ENCODE assay signal across 8 mouse cellular contexts in the genomic region with DNA sequence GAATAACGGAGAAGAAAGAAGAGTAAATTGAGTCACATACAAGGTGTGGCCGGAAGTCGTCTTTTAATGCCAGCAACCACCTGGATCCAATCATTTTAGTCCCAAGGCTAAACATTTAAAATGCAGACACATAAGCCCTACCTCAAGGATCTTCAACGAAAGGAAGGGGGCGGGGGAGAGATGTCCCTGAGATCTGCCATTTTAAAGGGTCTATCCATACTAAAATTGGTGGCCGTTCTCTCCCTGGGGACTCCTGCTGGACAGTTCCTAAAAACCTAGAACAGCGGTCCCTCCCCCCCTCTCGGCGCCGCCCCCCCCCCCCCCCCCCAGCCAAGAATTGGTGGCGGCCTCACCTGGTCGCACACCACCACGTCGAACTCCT. TPM values are rescaled to one million over a fixed set of nuclear protein-coding genes. Genes with fewer than 3 reads are reported as not detected.
DNase-seq lines count a peak whose midpoint lies in the region; ATAC-seq and TF ChIP-seq lines count a peak whose summit lies in the region.

No protein-coding gene starts in this region.

- DNase-seq in heart, adult 8-10 months (ENCODE audit: low spot score) = peak; percentile 4
- no peak for DNase-seq in heart, adult 11 months
- peak; percentile 61 for DNase-seq in MEL (ENCODE audit: low read depth, low spot score)
- no peak for DNase-seq in thymus, postnatal 25 days

- WGBS in forebrain, embryonic 15.5 days = 3% methylated on average over 11 of the region's 14 CpGs
- 4% methylated on average over 8 of the region's 14 CpGs for WGBS in liver, embryonic 12.5 days (ENCODE audit: insufficient replicate concordance)
- WGBS in olfactory bulb, adult 2 months = 3% methylated on average over 12 of the region's 14 CpGs

- no peak for TF ChIP-seq CTCF in MEL (IDR thresholded peaks at IDR 0.05 in 2 of 3, conservative IDR thresholded peaks at IDR 0.05 in 1 of 3; ENCODE audit: control insufficient read depth in 1 of 3, insufficient read depth in 1 of 3, low read depth in 2 of 3, low read length in 3 of 3, poor library complexity in 1 of 3, severe bottlenecking in 1 of 3)
- TF ChIP-seq CTCF in olfactory bulb, adult 2 months (IDR thresholded peaks at IDR 0.05; ENCODE audit: insufficient read depth, low read depth, low read length) = no peak

- peak overlapping the region; percentile 74 to 87 for H3K4me3 ChIP-seq in MEL (ENCODE audit: control insufficient read depth in 1 of 2, insufficient read depth in 1 of 2, low read depth in 2 of 2, low read length in 2 of 2)
- H3K4me3 ChIP-seq in forebrain, embryonic 15.5 days = peak overlapping the region; percentile 76
- H3K4me3 ChIP-seq in liver, embryonic 12.5 days = peak overlapping the region; percentile 89
- peak overlapping the region; percentile 70 for H3K4me3 ChIP-seq in olfactory bulb, adult 2 months (ENCODE audit: insufficient read depth, low read depth, low read length)

- H3K79me2 ChIP-seq in MEL (ENCODE audit: control insufficient read depth, insufficient read depth, low read length, poor library complexity) = peaks cover 45% of the 10 kb centered on the region

- H3K9me3 ChIP-seq in MEL (replicated peaks; ENCODE audit: insufficient read depth, low read length) = no peaks in the 10 kb centered on the region
- H3K9me3 ChIP-seq in forebrain, embryonic 15.5 days = no peaks in the 10 kb centered on the region
- H3K9me3 ChIP-seq in liver, embryonic 12.5 days (replicated peaks) = peaks cover 1% of the 10 kb centered on the region; the same call in 1 of the 2 replicates

- TF ChIP-seq POLR2A in MEL (IDR thresholded peaks at IDR 0.05; ENCODE audit: control insufficient read depth in 1 of 2, insufficient read depth in 1 of 2, low read depth in 1 of 2, low read length in 2 of 2, poor library complexity in 1 of 2) = no peak
- TF ChIP-seq POLR2A in olfactory bulb, adult 2 months (IDR thresholded peaks at IDR 0.05; ENCODE audit: insufficient read depth, low read depth, low read length) = no peak

- peak; percentile 24 for ATAC-seq in forebrain, embryonic 15.5 days (replicated peaks)
- no peak for ATAC-seq in liver, embryonic 12.5 days
- ATAC-seq in megakaryocyte-erythroid progenitor cell, adult 5-6 weeks (replicated peaks; ENCODE audit: low FRiP score, low TSS enrichment, poor library complexity, severe bottlenecking) = no peak

- no peak for TF ChIP-seq RAD21 in MEL (IDR thresholded peaks at IDR 0.05; ENCODE audit: low read depth, low read length)

- H3K36me3 ChIP-seq in MEL (ENCODE audit: control insufficient read depth in 1 of 2, insufficient read depth in 2 of 2, low read length in 2 of 2) = peaks cover 11 to 22% of the 10 kb centered on the region in 2 experiments
- peaks cover 50% of the 10 kb centered on the region for H3K36me3 ChIP-seq in forebrain, embryonic 15.5 days
- peaks cover 66% of the 10 kb centered on the region for H3K36me3 ChIP-seq in liver, embryonic 12.5 days

- peak overlapping the region; percentile 76 for H3K27ac ChIP-seq in MEL (ENCODE audit: control insufficient read depth, low read depth, low read length)
- H3K27ac ChIP-seq in forebrain, embryonic 15.5 days (replicated peaks) = peak overlapping the region; percentile 99
- peak overlapping the region; percentile 92 for H3K27ac ChIP-seq in liver, embryonic 12.5 days
- no peak overlapping the region for H3K27ac ChIP-seq in olfactory bulb, adult 2 months (ENCODE audit: insufficient read depth, low read depth, low read length)

- no peak for TF ChIP-seq EP300 in MEL (IDR thresholded peaks at IDR 0.05; ENCODE audit: low read depth in 1 of 2, low read length in 2 of 2)

- H3K27me3 ChIP-seq in MEL (ENCODE audit: control insufficient read depth in 1 of 2, insufficient read depth in 2 of 2, low read length in 2 of 2) = no peaks in the 10 kb centered on the region
- no peaks in the 10 kb centered on the region for H3K27me3 ChIP-seq in forebrain, embryonic 15.5 days
- H3K27me3 ChIP-seq in liver, embryonic 12.5 days (replicated peaks) = no peaks in the 10 kb centered on the region

- peak overlapping the region; percentile 82 for H3K4me2 ChIP-seq in forebrain, embryonic 15.5 days (replicated peaks)
- H3K4me2 ChIP-seq in liver, embryonic 12.5 days = peak overlapping the region; percentile 89

- H3K9ac ChIP-seq in MEL (ENCODE audit: control insufficient read depth, low read depth, low read length, poor library complexity, severe bottlenecking) = peak overlapping the region; percentile 86
- H3K9ac ChIP-seq in forebrain, embryonic 15.5 days (replicated peaks) = peak overlapping the region; percentile 92
- peak overlapping the region; percentile 86 for H3K9ac ChIP-seq in liver, embryonic 12.5 days

- peaks cover 4 to 9% of the 10 kb centered on the region in 2 experiments; a peak in 3 of 4 replicates for H3K4me1 ChIP-seq in MEL (ENCODE audit: control insufficient read depth in 1 of 2, insufficient read depth in 2 of 2, low read length in 2 of 2)
- H3K4me1 ChIP-seq in forebrain, embryonic 15.5 days = peaks cover 21% of the 10 kb centered on the region
- H3K4me1 ChIP-seq in liver, embryonic 12.5 days = peaks cover 26% of the 10 kb centered on the region
- peaks cover 2% of the 10 kb centered on the region; the same call in 1 of the 2 replicates for H3K4me1 ChIP-seq in olfactory bulb, adult 2 months (ENCODE audit: control insufficient read depth, insufficient read depth, low read length)

TF ChIP-seq in MEL, 35 proteins besides CTCF, POLR2A, EP300 and RAD21:
- 0 out of 2 replicates have a peak, but pooled peaks have one; percentile 50 for TF ChIP-seq SIN3A (IDR thresholded peaks at IDR 0.05; ENCODE audit: low read length)
- no peak for TF ChIP-seq ZKSCAN1 (IDR thresholded peaks at IDR 0.05; ENCODE audit: low read depth, low read length)

RNA-seq across cellular contexts. Expression of gene Alg2, which starts 0.6 kb away (rescaled TPM):
- 1 to 10 TPM; 5.5 to 6.7 (median 5.7) TPM for total RNA-seq in heart, adult 8-10 months (2022)
- total RNA-seq in MEL (2012; rRNA removed) = 10.1 and 11.6 TPM in 2 replicates
- polyA plus RNA-seq in MEL (2012; ENCODE audit: insufficient read depth in 1 of 2, insufficient read length in 2 of 2, low read depth in 1 of 2, low replicate concordance in 2 of 2, missing spikeins in 1 of 2) = 10 to 100 TPM; 31.3 to 48.1 TPM
- 192 and 207 TPM in 2 replicates for polyA plus RNA-seq in forebrain, embryonic 15.5 days (2015; fragmentation: Nextera tagmentation; extraction: Ambion mirVana)
- polyA plus RNA-seq in liver, embryonic 12.5 days (2016; fragmentation: Nextera tagmentation; extraction: Ambion mirVana) = 25.3 and 26.0 TPM in 2 replicates
- polyA plus RNA-seq in olfactory bulb, adult 2 months (2012; ENCODE audit: insufficient read depth, insufficient read length, low replicate concordance, missing spikeins) = not detected in 2 replicates
- 28.0 and 28.5 TPM in 2 replicates for total RNA-seq in megakaryocyte-erythroid progenitor cell, adult 5-6 weeks (2014; fragmentation: Nextera tagmentation)
- 15.6 and 18.3 TPM in 2 replicates for total RNA-seq in megakaryocyte-erythroid progenitor cell, adult 5-6 weeks (2017)

RNA-seq across cellular contexts. Expression of gene Sec61b, which starts 0.9 kb away (rescaled TPM):
- total RNA-seq in heart, adult 8-10 months (2022) = 10 to 100 TPM; 19.1 to 25.0 (median 19.2) TPM
- total RNA-seq in MEL (2012; rRNA removed) = 538 and 557 TPM in 2 replicates
- 100 to 1,000 TPM in 1 of 2 experiments, not detected in 1; 329 TPM for polyA plus RNA-seq in MEL (2012; ENCODE audit: insufficient read depth in 1 of 2, insufficient read length in 2 of 2, low read depth in 1 of 2, low replicate concordance in 2 of 2, missing spikeins in 1 of 2)
- 256 and 269 TPM in 2 replicates for polyA plus RNA-seq in forebrain, embryonic 15.5 days (2015; fragmentation: Nextera tagmentation; extraction: Ambion mirVana)
- 262 and 268 TPM in 2 replicates for polyA plus RNA-seq in liver, embryonic 12.5 days (2016; fragmentation: Nextera tagmentation; extraction: Ambion mirVana)
- not detected in 2 replicates for polyA plus RNA-seq in olfactory bulb, adult 2 months (2012; ENCODE audit: insufficient read depth, insufficient read length, low replicate concordance, missing spikeins)
- 209 and 292 TPM in 2 replicates for total RNA-seq in megakaryocyte-erythroid progenitor cell, adult 5-6 weeks (2014; fragmentation: Nextera tagmentation)
- total RNA-seq in megakaryocyte-erythroid progenitor cell, adult 5-6 weeks (2017) = 189 and 247 TPM in 2 replicates

Comparison
In these comparisons a context has a peak if more than half of its experiments do, and no peak if none do; other contexts are left out.
1. DNase-seq: peak in heart, adult 8-10 months (single experiment) and MEL (single experiment); none in heart, adult 11 months (single experiment) and thymus, postnatal 25 days (single experiment).
2. Peak in every context shown above with its lines, with median percentiles within 50 percentile points of each other: H3K4me3 ChIP-seq and H3K9ac ChIP-seq.